Mouse (Mus musculus) ES-Bruce4 (cell line): ENCODE data around the gene Mtrex. TPM values are rescaled to one million over a fixed set of nuclear protein-coding genes. Genes with fewer than 3 reads are reported as not detected.

Experiments used
- H3K27ac ChIP-seq: 2 replicates; pipeline ENCODE4 v1.5.1; 2012; ENCODE audit warnings: low read length, inconsistent platforms; ENCODE audit not compliant: insufficient read depth
- H3K27me3 ChIP-seq: 2 replicates; pipeline ENCODE4 v1.6.1; 2012; ENCODE audit warnings: mild to moderate bottlenecking, low read length, inconsistent platforms; ENCODE audit not compliant: control insufficient read depth, poor library complexity, insufficient read depth, severe bottlenecking
- H3K36me3 ChIP-seq: 2 replicates; pipeline ENCODE4 v1.6.1; 2012; ENCODE audit warnings: inconsistent platforms, mild to moderate bottlenecking, low read length, moderate library complexity; ENCODE audit not compliant: control insufficient read depth, poor library complexity, insufficient read depth, severe bottlenecking
- H3K4me1 ChIP-seq: one replicate; pipeline ENCODE4 v1.8.1; 2011; ENCODE audit warnings: low read length; ENCODE audit not compliant: control insufficient read depth, insufficient read depth
- H3K4me3 ChIP-seq: 2 replicates; pipeline ENCODE4 v1.5.1; 2011; ENCODE audit warnings: low read depth, mild to moderate bottlenecking, low read length
- H3K9ac ChIP-seq: 2 replicates; pipeline ENCODE4 v1.6.1; 2012; ENCODE audit warnings: low read depth, mild to moderate bottlenecking, inconsistent platforms; ENCODE audit not compliant: poor library complexity, severe bottlenecking
- H3K9me3 ChIP-seq: replicated peaks from 2 replicates; pipeline ENCODE4 v1.6.1; 2012; ENCODE audit warnings: mild to moderate bottlenecking, low read length, inconsistent platforms; ENCODE audit not compliant: control insufficient read depth, poor library complexity, insufficient read depth, severe bottlenecking
- CTCF ChIP-seq: IDR thresholded peaks from one replicate; pipeline ENCODE4 v1.8.1; 2011; ENCODE audit warnings: low read depth, low read length
- EP300 ChIP-seq: IDR thresholded peaks from 2 replicates; pipeline ENCODE4 v1.6.1; 2011; ENCODE audit warnings: low read depth, low read length; ENCODE audit not compliant: insufficient read depth
- POLR2A ChIP-seq: IDR thresholded peaks from one replicate; pipeline ENCODE4 v1.8.1; 2011; ENCODE audit warnings: low read length; ENCODE audit not compliant: insufficient read depth
- polyA plus RNA-seq: library from polyadenylated mRNA; stranded (reverse); fragments of >200 nt; gene quantifications from 2 replicates; pipeline ENCODE4 v1.2.4, GENCODE M21; 2011; ENCODE audit warnings: low read depth; ENCODE audit not compliant: missing spikeins, insufficient read depth, insufficient read length

The Mtrex gene
- 136 and 159 TPM in 2 replicates for polyA plus RNA-seq

DNA sequence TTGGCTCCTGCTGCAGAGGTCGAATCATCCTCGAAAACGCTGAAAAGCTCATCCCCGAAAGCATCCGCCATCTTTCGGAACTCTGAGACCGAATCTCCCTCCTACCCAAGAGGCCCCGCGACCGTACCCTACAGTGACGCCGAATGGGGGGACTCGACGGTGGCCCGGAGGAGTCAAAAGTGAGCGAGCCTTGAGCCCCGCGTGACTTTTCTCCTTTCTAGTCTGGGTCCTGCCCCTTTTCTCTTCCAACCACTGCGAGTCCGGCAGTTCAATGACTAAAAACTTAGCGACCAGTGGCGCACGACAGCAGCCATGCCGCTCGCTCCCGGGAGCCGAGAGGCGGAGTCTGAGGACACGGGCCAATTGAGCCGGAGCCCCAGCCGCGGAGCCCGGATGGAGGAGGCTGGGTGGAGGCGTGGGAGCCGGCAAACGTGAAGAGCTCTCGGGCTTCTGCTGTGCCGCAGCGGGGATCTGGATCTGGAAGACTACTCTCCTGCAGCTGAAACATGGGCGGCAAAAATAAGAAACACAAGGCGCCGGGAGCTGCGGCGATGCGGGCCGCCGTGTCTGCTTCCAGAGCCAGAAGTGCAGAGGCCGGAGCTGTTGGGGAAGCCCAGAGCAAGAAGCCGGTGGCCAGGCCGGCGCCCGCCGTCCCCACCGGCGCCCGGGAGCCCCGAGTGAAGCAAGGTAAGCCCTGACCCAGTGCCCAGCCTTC, at the start of gene Mtrex, which contains the start of gene Dhx29:
Gene Mtrex, minus strand, starts transcription at position 112 of the 715 bp plus-strand sequence.
Gene Dhx29, plus strand, starts transcription at position 168 of the 715 bp plus-strand sequence.
- Histone ChIP-seq H3K9me3 (no peaks in the 10 kb centered on the region), H3K27ac (peak within 1 kb of the TSS; percentile 23; the same call in 1 of the 2 replicates), H3K27me3 (no peaks in the 10 kb centered on the region), H3K36me3 (peaks cover 4% of the 10 kb centered on the region; the same call in 1 of the 2 replicates), H3K4me1 (no peaks in the 10 kb centered on the region), H3K4me3 (peak within 1 kb of the TSS; percentile 90), H3K9ac (peak within 1 kb of the TSS; percentile 91)
- TF ChIP-seq CTCF: no peak
- TF ChIP-seq POLR2A: peak; percentile 44
- no peak for TF ChIP-seq EP300

DNA sequence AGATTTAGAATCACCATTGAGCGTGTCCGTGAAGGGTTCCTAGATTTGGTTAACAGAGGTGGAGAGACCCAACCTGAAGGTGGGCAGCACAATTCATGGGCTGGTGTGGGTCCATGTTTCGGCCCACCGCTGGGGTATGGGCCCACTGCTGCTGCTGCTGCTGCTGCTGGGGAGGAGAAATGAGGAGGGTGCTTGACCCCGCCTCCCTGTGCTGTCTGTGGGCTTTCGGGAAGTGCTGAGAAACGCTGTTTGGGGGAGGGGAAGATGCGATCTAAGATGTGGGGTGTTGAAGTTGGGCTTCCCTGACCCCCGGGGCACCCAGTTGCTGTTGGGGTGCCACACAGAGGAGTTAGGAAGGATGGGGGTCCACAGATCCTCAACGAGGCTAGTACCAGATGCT, 49.5 kb upstream of the Mtrex start:
- Histone ChIP-seq H3K4me3 (no peak overlapping the region), H3K9me3 (no peaks in the 10 kb centered on the region), H3K4me1 (no peaks in the 10 kb centered on the region), H3K27me3 (no peaks in the 10 kb centered on the region), H3K9ac (no peak overlapping the region), H3K36me3 (no peaks in the 10 kb centered on the region), H3K27ac (no peak overlapping the region)
- no peak for TF ChIP-seq EP300
- no peak for TF ChIP-seq POLR2A
- no peak for TF ChIP-seq CTCF

DNA sequence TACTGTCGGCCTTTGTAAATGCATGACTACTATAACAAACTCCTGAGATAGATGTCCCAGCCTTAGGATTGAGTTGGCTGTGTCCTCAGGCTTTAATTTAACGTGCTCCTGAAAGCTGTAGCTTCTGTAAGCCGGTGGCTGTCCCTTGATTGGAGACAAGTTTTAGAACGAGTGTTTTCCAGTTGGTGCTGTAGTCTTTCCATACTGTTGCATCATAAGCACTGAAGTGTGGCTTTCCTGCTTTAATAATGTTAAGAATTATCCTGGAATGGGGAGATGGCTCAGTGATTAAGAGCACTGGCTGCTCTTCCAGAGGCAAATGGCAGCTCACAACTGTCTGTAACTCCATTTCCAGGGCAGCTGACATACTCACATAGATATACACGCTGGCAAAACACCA, 40.1 kb upstream of the Mtrex start:
- Histone ChIP-seq H3K27ac (no peak overlapping the region), H3K27me3 (no peaks in the 10 kb centered on the region), H3K4me1 (no peaks in the 10 kb centered on the region), H3K36me3 (peaks cover 21% of the 10 kb centered on the region), H3K4me3 (no peak overlapping the region), H3K9ac (no peak overlapping the region), H3K9me3 (no peaks in the 10 kb centered on the region)
- no peak for TF ChIP-seq EP300
- no peak for TF ChIP-seq POLR2A
- no peak for TF ChIP-seq CTCF

DNA sequence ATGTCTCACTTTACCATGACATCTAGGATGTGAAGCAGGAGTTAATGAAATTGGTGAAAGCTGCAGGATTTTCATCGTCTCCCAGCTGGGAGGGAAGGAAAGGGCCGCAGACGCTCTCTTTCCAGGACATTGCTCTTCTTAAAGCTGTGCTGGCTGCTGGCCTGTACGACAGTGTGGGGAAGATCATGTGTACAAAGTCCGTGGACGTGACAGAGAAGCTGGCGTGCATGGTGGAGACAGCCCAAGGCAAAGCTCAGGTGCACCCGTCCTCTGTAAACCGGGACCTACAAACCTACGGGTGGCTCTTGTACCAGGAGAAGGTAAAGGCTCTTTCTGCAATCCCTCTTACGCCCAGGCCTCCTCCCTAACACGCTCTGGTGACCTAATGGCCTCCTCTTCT, 37.2 kb upstream of the Mtrex start:
- no peak overlapping the region for H3K9ac ChIP-seq
- H3K36me3 ChIP-seq: peaks cover 27% of the 10 kb centered on the region
- H3K27ac ChIP-seq: no peak overlapping the region
- H3K4me1 ChIP-seq: no peaks in the 10 kb centered on the region
- no peak overlapping the region for H3K4me3 ChIP-seq
- TF ChIP-seq CTCF: no peak
- H3K27me3 ChIP-seq: no peaks in the 10 kb centered on the region
- no peaks in the 10 kb centered on the region for H3K9me3 ChIP-seq

DNA sequence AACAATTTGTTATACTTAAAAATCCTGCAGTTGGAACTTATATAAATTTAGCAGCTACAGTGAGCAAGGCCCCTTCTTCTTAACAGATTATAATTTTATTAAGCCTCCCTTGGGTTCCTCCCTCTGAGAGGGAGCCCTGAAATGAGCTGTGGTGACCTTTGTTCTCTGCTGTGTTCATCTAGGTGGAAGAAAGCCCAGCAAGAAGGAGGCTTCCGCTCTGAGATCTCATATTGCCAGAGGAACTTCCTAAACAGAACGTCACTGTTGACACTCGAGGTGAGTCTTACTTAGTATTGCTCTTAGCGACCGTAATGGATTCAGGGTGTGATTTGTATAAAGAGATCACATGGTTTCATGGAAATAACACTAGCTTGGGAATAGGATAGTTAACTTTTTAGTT, 35.9 kb upstream of the Mtrex start:
- Histone ChIP-seq H3K4me3 (no peak overlapping the region), H3K36me3 (peaks cover 30% of the 10 kb centered on the region), H3K9ac (no peak overlapping the region), H3K9me3 (no peaks in the 10 kb centered on the region), H3K27me3 (no peaks in the 10 kb centered on the region), H3K4me1 (no peaks in the 10 kb centered on the region), H3K27ac (no peak overlapping the region)
- TF ChIP-seq EP300 (no peak), CTCF (no peak), POLR2A (no peak)

DNA sequence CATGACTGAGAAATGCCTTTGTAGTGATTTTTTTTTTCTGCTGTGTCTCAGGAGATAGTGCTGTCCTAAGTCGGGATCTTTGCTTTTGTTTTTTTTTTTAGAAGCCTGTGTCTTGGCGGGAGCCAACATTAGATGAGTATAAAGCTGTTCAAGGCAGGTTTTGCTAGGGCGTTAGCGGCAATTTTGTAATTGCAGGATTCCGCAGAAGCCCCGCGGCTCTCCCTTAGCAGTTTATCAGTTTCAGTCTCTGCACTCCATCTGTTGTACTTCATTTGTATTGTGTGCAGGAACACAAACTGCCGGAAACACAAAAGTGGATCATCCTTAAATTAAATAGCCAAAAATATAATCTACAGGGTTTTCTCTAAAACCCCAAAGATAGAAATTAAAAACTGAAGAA, 26.9 kb upstream of the Mtrex start:
- no peaks in the 10 kb centered on the region for H3K4me1 ChIP-seq
- no peaks in the 10 kb centered on the region for H3K27me3 ChIP-seq
- H3K4me3 ChIP-seq: no peak overlapping the region
- H3K9me3 ChIP-seq: no peaks in the 10 kb centered on the region
- no peak overlapping the region for H3K9ac ChIP-seq
- H3K36me3 ChIP-seq: peaks cover 33% of the 10 kb centered on the region
- H3K27ac ChIP-seq: no peak overlapping the region
- TF ChIP-seq CTCF: no peak
- no peak for TF ChIP-seq POLR2A
- TF ChIP-seq EP300: no peak
